Mouse (Mus musculus): ENCODE results near the gene Rbfox1. TPM values are rescaled to one million over a fixed set of nuclear protein-coding genes. Genes with fewer than 3 reads are reported as not detected.
A peak's percentile ranks its signal among the peaks of the same experiment; 100 is the strongest.

The Rbfox1 gene
- polyA plus RNA-seq, 1 experiment from 2014 or later = 125 TPM

- no peak for ATAC-seq (ENCODE audit: low FRiP score, low TSS enrichment)
- Histone ChIP-seq H3K9ac (replicated peaks; ENCODE audit: low read length) (no peak overlapping the region; the same call in 1 of the 2 replicates), H3K27ac (replicated peaks; ENCODE audit: low read depth, low read length) (peak overlapping the region; percentile 64), H3K4me2 (ENCODE audit: low read length) (no peak overlapping the region), H3K4me1 (ENCODE audit: control insufficient read depth, insufficient read depth, low read length) (peaks cover 53% of the 10 kb centered on the region), H3K9me3 (ENCODE audit: control insufficient read depth, low read length) (no peaks in the 10 kb centered on the region), H3K27me3 (ENCODE audit: control insufficient read depth, insufficient read depth, low read length) (no peaks in the 10 kb centered on the region), H3K4me3 (replicated peaks; ENCODE audit: low read depth, low read length) (no peak overlapping the region), H3K36me3 (ENCODE audit: control insufficient read depth, insufficient read depth, low read length) (no peaks in the 10 kb centered on the region)
- peak; percentile 54 for DNase-seq
- 33% methylated on average over 10 of the region's 10 CpGs for WGBS
Measured at GRCm38 (mm10) chr16:7145505-7145904, 1260.3 kb downstream of the Rbfox1 start.

- Histone ChIP-seq H3K4me2 (ENCODE audit: low read length) (no peak overlapping the region), H3K4me1 (ENCODE audit: control insufficient read depth, insufficient read depth, low read length) (peaks cover 49% of the 10 kb centered on the region), H3K9ac (replicated peaks; ENCODE audit: low read length) (peak overlapping the region; percentile 40; the same call in 1 of the 2 replicates), H3K4me3 (replicated peaks; ENCODE audit: low read depth, low read length) (no peak overlapping the region), H3K36me3 (ENCODE audit: control insufficient read depth, insufficient read depth, low read length) (no peaks in the 10 kb centered on the region), H3K9me3 (ENCODE audit: control insufficient read depth, low read length) (no peaks in the 10 kb centered on the region), H3K27ac (replicated peaks; ENCODE audit: low read depth, low read length) (peak overlapping the region; percentile 64), H3K27me3 (ENCODE audit: control insufficient read depth, insufficient read depth, low read length) (no peaks in the 10 kb centered on the region)
- 9% methylated on average over 6 of the region's 6 CpGs for WGBS
- DNase-seq (peak; percentile 56), ATAC-seq (ENCODE audit: low FRiP score, low TSS enrichment) (peak; percentile 48; the same call in 1 of the 2 replicates)
Measured at GRCm38 (mm10) chr16:7146454-7146853, 1261.3 kb downstream of the Rbfox1 start.

DNA sequence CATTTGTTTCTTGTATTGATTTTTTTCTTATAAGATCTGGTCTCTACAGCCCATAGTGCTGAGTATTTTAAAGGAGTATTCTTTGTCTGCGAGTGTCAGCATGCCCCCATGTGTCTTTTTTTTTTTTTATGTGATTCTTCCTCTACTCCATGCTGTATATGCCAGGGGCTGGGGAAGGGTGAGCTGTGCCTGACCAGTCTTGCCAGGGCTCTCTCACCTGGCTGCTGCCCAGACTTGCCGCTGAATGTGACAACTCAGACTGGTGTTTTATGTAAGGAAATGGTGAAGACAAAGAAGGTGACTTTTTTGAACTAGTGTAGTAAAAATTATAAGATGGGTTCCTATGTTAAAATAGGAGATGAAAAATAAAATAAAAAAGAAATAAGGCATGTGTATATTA, 1262.7 kb downstream of the Rbfox1 start:
- no peaks in the 10 kb centered on the region for H3K36me3 ChIP-seq (ENCODE audit: control insufficient read depth, insufficient read depth, low read length)
- no peaks in the 10 kb centered on the region for H3K27me3 ChIP-seq (ENCODE audit: control insufficient read depth, insufficient read depth, low read length)
- H3K4me1 ChIP-seq (ENCODE audit: control insufficient read depth, insufficient read depth, low read length) = peaks cover 50% of the 10 kb centered on the region
- no peak for ATAC-seq (ENCODE audit: low FRiP score, low TSS enrichment)
- no peak overlapping the region for H3K4me3 ChIP-seq (replicated peaks; ENCODE audit: low read depth, low read length)
- no peak overlapping the region for H3K9ac ChIP-seq (replicated peaks; ENCODE audit: low read length)
- H3K4me2 ChIP-seq (ENCODE audit: low read length) = no peak overlapping the region
- WGBS = 64% methylated on average over 2 of the region's 2 CpGs
- peak overlapping the region; percentile 37; the same call in 1 of the 2 replicates for H3K27ac ChIP-seq (replicated peaks; ENCODE audit: low read depth, low read length)
- no peaks in the 10 kb centered on the region for H3K9me3 ChIP-seq (ENCODE audit: control insufficient read depth, low read length)
- no peak for DNase-seq

GRCm38 (mm10) chr16:7149106-7149899, 1264.1 kb downstream of the Rbfox1 start:
- no peaks in the 10 kb centered on the region for H3K36me3 ChIP-seq (ENCODE audit: control insufficient read depth, insufficient read depth, low read length)
- DNase-seq (peak; percentile 75), ATAC-seq (ENCODE audit: low FRiP score, low TSS enrichment) (no peak)
- peaks cover 54% of the 10 kb centered on the region for H3K4me1 ChIP-seq (ENCODE audit: control insufficient read depth, insufficient read depth, low read length)
- WGBS = 52% methylated on average over 16 of the region's 16 CpGs
- no peaks in the 10 kb centered on the region for H3K9me3 ChIP-seq (ENCODE audit: control insufficient read depth, low read length)
- peak overlapping the region; percentile 16; the same call in 1 of the 2 replicates for H3K9ac ChIP-seq (replicated peaks; ENCODE audit: low read length)
- H3K27ac ChIP-seq (replicated peaks; ENCODE audit: low read depth, low read length) = peak overlapping the region; percentile 60
- peak overlapping the region; percentile 14; the same call in 1 of the 2 replicates for H3K4me3 ChIP-seq (replicated peaks; ENCODE audit: low read depth, low read length)
- H3K27me3 ChIP-seq (ENCODE audit: control insufficient read depth, insufficient read depth, low read length) = no peaks in the 10 kb centered on the region
- peak overlapping the region; percentile 46 for H3K4me2 ChIP-seq (ENCODE audit: low read length)

DNA sequence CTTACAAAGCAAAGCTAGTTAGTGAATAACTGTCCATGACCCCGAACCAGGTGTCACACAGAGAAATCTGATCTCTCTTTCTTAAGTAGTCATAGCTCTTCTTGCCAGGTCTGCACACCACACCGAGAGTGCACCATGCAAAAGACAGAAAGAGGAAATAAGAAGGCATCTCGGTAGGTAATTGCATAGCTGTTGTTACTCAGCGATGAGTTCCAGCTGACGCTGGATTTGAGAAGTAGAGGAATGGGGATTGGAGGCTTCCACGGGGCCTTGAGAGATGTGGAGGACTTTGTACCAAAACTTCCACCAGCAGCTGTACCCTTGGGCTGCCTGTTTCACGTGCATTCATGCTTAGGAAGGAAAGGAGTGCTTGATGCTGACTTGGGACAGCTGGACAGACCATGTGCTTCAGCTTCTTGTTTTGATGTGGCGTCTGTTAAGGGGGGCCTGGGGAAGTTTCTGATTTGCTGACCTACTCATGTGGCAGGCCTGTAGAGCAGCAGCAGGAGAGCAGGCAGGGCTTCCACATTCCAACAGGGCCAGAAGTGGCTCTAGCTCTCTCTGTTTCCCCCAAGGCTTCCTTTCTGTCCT, 1265.1 kb downstream of the Rbfox1 start:
- Histone ChIP-seq H3K9ac (replicated peaks; ENCODE audit: low read length) (no peak overlapping the region), H3K4me3 (replicated peaks; ENCODE audit: low read depth, low read length) (peak overlapping the region; percentile 14; the same call in 1 of the 2 replicates), H3K27me3 (ENCODE audit: control insufficient read depth, insufficient read depth, low read length) (no peaks in the 10 kb centered on the region), H3K36me3 (ENCODE audit: control insufficient read depth, insufficient read depth, low read length) (no peaks in the 10 kb centered on the region), H3K27ac (replicated peaks; ENCODE audit: low read depth, low read length) (peak overlapping the region; percentile 63), H3K4me1 (ENCODE audit: control insufficient read depth, insufficient read depth, low read length) (peaks cover 51% of the 10 kb centered on the region), H3K9me3 (ENCODE audit: control insufficient read depth, low read length) (no peaks in the 10 kb centered on the region), H3K4me2 (ENCODE audit: low read length) (peak overlapping the region; percentile 46)
- no peak for DNase-seq
- 51% methylated on average over 8 of the region's 8 CpGs for WGBS
- no peak for ATAC-seq (ENCODE audit: low FRiP score, low TSS enrichment)

GRCm38 (mm10) chr16:7152401-7152800, 1267.2 kb downstream of the Rbfox1 start:
- ATAC-seq (ENCODE audit: low FRiP score, low TSS enrichment) = no peak
- Histone ChIP-seq H3K27me3 (ENCODE audit: control insufficient read depth, insufficient read depth, low read length) (no peaks in the 10 kb centered on the region), H3K4me2 (ENCODE audit: low read length) (peak overlapping the region; percentile 18), H3K9me3 (ENCODE audit: control insufficient read depth, low read length) (no peaks in the 10 kb centered on the region), H3K9ac (replicated peaks; ENCODE audit: low read length) (no peak overlapping the region), H3K36me3 (ENCODE audit: control insufficient read depth, insufficient read depth, low read length) (no peaks in the 10 kb centered on the region), H3K4me1 (ENCODE audit: control insufficient read depth, insufficient read depth, low read length) (peaks cover 30% of the 10 kb centered on the region), H3K4me3 (replicated peaks; ENCODE audit: low read depth, low read length) (no peak overlapping the region), H3K27ac (replicated peaks; ENCODE audit: low read depth, low read length) (no peak overlapping the region)
- no peak for DNase-seq
- WGBS = 74% methylated on average over 4 of the region's 4 CpGs

GRCm38 (mm10) chr16:7154671-7155070, 1269.5 kb downstream of the Rbfox1 start:
- WGBS = 87% methylated on average over 3 of the region's 3 CpGs
- Histone ChIP-seq H3K4me2 (ENCODE audit: low read length) (no peak overlapping the region), H3K9ac (replicated peaks; ENCODE audit: low read length) (no peak overlapping the region), H3K9me3 (ENCODE audit: control insufficient read depth, low read length) (no peaks in the 10 kb centered on the region), H3K27ac (replicated peaks; ENCODE audit: low read depth, low read length) (no peak overlapping the region), H3K27me3 (ENCODE audit: control insufficient read depth, insufficient read depth, low read length) (no peaks in the 10 kb centered on the region), H3K4me1 (ENCODE audit: control insufficient read depth, insufficient read depth, low read length) (peaks cover 29% of the 10 kb centered on the region), H3K4me3 (replicated peaks; ENCODE audit: low read depth, low read length) (no peak overlapping the region), H3K36me3 (ENCODE audit: control insufficient read depth, insufficient read depth, low read length) (no peaks in the 10 kb centered on the region)
- no peak for DNase-seq
- no peak for ATAC-seq (ENCODE audit: low FRiP score, low TSS enrichment)

DNA sequence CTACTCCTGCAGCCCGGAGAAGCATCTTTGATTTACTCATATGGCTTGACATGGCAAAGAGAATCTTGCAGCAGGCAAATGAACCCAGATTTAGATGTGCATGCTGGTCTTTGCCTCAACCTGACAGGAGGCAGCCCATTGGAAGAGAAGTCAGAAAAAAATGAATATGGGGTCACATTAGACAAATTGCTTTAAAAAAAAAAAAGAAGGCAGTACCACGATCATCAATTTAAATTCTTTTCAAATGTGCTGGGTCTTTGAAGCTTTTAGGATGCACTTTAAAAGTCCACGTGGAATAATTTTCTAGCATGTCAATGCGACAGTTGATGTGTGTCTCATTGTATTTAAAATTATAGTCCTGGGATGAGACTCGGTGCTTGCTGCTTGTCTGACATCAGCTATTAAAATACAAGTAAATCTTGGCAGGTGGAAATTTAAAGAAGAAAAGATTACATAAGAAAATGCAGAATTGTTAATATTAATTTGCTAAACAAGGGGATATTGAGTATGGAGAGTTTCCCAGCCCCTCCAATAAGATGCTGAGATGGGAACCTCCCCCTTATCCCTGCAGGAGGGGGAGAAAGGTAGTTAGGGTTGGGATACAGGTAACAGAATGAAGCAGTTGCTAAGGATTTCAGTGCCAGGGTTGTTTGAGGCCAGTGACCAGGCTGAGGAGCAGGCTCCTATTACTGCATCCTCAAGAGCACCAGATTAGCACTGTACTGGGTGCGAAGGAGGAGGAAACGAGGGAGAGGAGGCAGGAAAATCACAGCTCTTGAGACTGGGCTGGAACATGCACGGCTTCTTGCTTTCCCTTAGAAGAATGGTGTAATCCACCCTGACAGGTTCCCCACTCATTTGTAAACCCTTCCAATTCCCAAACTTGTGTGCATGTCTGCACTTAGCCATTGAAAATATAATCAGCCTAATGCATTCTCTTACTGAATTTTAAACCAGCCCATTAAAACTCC, 1274.0 kb downstream of the Rbfox1 start:
- ATAC-seq (ENCODE audit: low FRiP score, low TSS enrichment) (no peak), DNase-seq (no peak)
- Histone ChIP-seq H3K27me3 (ENCODE audit: control insufficient read depth, insufficient read depth, low read length) (no peaks in the 10 kb centered on the region), H3K9me3 (ENCODE audit: control insufficient read depth, low read length) (no peaks in the 10 kb centered on the region), H3K4me3 (replicated peaks; ENCODE audit: low read depth, low read length) (no peak overlapping the region), H3K27ac (replicated peaks; ENCODE audit: low read depth, low read length) (peak overlapping the region; percentile 77), H3K4me1 (ENCODE audit: control insufficient read depth, insufficient read depth, low read length) (peaks cover 28% of the 10 kb centered on the region), H3K9ac (replicated peaks; ENCODE audit: low read length) (no peak overlapping the region), H3K36me3 (ENCODE audit: control insufficient read depth, insufficient read depth, low read length) (no peaks in the 10 kb centered on the region), H3K4me2 (ENCODE audit: low read length) (no peak overlapping the region)
- 42% methylated on average over 8 of the region's 8 CpGs for WGBS

Measured in midbrain, embryonic 14.5 days (tissue).